In the genomic region with DNA sequence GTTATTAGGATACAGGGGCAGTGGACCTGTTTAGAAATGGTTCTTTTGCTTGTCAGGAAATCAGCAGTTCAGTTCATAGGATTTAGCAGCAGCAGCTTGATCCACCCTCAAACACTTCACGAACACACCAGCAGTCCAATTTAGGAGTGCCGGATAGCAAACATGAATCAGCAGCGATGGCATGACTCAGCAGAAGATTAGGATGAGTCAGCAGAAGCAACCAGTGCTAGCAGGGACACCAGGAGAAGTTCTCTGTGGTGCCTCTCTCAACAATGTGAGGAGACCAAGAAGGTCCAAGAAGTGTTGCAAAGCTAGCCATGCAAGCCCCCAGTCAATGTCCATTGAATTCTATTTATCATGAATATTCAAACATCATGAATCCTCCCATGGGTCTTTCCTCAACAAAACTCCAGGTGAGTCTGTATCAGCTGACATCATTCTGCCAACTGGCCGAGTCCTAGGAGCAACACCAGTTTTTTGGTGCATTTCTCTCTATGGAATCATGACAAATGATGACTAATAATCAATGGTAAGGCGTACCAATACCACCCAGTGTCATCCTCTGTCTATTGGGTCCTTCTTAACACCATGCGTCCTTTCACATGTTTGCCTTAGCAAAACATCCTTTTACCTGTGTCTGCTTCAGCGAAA, we compare ENCODE assay signal across 12 mouse cellular contexts. TPM values are rescaled to one million over a fixed set of nuclear protein-coding genes. Genes with fewer than 3 reads are reported as not detected.
A peak's percentile ranks its signal among the peaks of the same experiment; 100 is the strongest.
DNase-seq lines count a peak whose midpoint lies in the region; ATAC-seq lines count a peak whose summit lies in the region.
"Had no signal": no experiment of that assay in that cellular context is flagged by ENCODE, and none has a peak within 500 bp of the region (broad histone marks: within the 10 kb centered on the region; RNA-seq: fewer than 3 reads in every experiment).

No protein-coding gene starts in this region.

- H3K4me1 ChIP-seq in midbrain, embryonic 13.5 days (replicated peaks): no peaks in the 10 kb centered on the region
- H3K4me1 ChIP-seq: forebrain, embryonic 10.5 days; limb, embryonic 13.5 days had no signal

- WGBS in midbrain, embryonic 13.5 days: 87% methylated on average over 7 of the region's 7 CpGs

- intact Hi-C loops in left cerebral cortex, postnatal 14 days (cut with DNase I): no loop called here
- intact Hi-C loops in left cerebral cortex, postnatal 4 days (cut with DNase I): no loop called here

- no peak overlapping the region for H3K4me3 ChIP-seq in midbrain, embryonic 13.5 days (replicated peaks)
- H3K4me3 ChIP-seq: forebrain, embryonic 10.5 days; limb, embryonic 13.5 days had no signal

- ATAC-seq in erythroblast, adult 5-6 weeks (replicated peaks; ENCODE audit: low FRiP score, poor library complexity, severe bottlenecking): peak; percentile 89
- no peak for ATAC-seq in midbrain, embryonic 13.5 days
- ATAC-seq in inflammation-experienced regulatory T-cells, adult 6 months: no peak

- DNase-seq in left cerebral cortex, postnatal 14 days (ENCODE audit: low spot score in 2 of 2): peak; percentile 31 to 41
- DNase-seq in left cerebral cortex, postnatal 4 days: no peak
- peak; percentile 71 for DNase-seq in MEL-GATA-1-ER (ENCODE audit: extremely low read depth, low read depth)
- peak; percentile 33 to 54 for DNase-seq in spleen, postnatal 10 days (ENCODE audit: low spot score in 2 of 2)
- no peak for DNase-seq in thymus, postnatal 36 days
- DNase-seq: kidney, adult 9 months had no signal

- no peak overlapping the region for H3K4me2 ChIP-seq in midbrain, embryonic 13.5 days (replicated peaks)
- H3K4me2 ChIP-seq: limb, embryonic 13.5 days; midbrain, embryonic 11.5 days had no signal

- H3K27me3 ChIP-seq in midbrain, embryonic 13.5 days: no peaks in the 10 kb centered on the region
- H3K27me3 ChIP-seq: limb, embryonic 13.5 days had no signal

- no peak overlapping the region for H3K27ac ChIP-seq in midbrain, embryonic 13.5 days
- H3K27ac ChIP-seq: forebrain, embryonic 10.5 days; limb, embryonic 13.5 days had no signal

- H3K9me3 ChIP-seq in midbrain, embryonic 13.5 days: no peaks in the 10 kb centered on the region
- H3K9me3 ChIP-seq: forebrain, embryonic 10.5 days; limb, embryonic 13.5 days had no signal

- no peaks in the 10 kb centered on the region for H3K36me3 ChIP-seq in midbrain, embryonic 13.5 days
- H3K36me3 ChIP-seq: forebrain, embryonic 10.5 days; limb, embryonic 13.5 days had no signal

- no peak overlapping the region for H3K9ac ChIP-seq in midbrain, embryonic 13.5 days (replicated peaks)
- H3K9ac ChIP-seq: limb, embryonic 13.5 days had no signal

RNA-seq across cellular contexts. Expression of gene Fam129a, which starts 45.7 kb away (rescaled TPM):
- 1 to 10 TPM; 5.4 to 5.9 TPM for total RNA-seq in left cerebral cortex, postnatal 14 days (2021)
- total RNA-seq in left cerebral cortex, postnatal 4 days (2021): 1 to 10 TPM; 2.6 to 5.3 TPM
- total RNA-seq in erythroblast, adult 5-6 weeks (2015; ENCODE audit: low replicate concordance): 12.7 and 15.4 TPM in 2 replicates
- total RNA-seq in erythroblast, adult 5-6 weeks (2017; ENCODE audit: low replicate concordance): 10.9 and 13.3 TPM in 2 replicates
- 0.68 and 0.78 TPM in 2 replicates for polyA plus RNA-seq in midbrain, embryonic 13.5 days (2015; fragmentation: Nextera tagmentation; extraction: Ambion mirVana)
- polyA plus RNA-seq in inflammation-experienced regulatory T-cells, adult 6 months (2017; shearing (Covaris generic)): 10 to 100 TPM; 49.9 to 96.7 (median 68.7) TPM

Comparison
In these comparisons a context has a peak if more than half of its experiments do, and no peak if none do; other contexts are left out.
1. DNase-seq: peak in left cerebral cortex, postnatal 14 days (2 of 2), MEL-GATA-1-ER (single experiment) and spleen, postnatal 10 days (2 of 2); none in left cerebral cortex, postnatal 4 days (single experiment) and thymus, postnatal 36 days (0 of 2).